Mouse (Mus musculus): ENCODE measurements around the gene Cdk15. TPM values are rescaled to one million over a fixed set of nuclear protein-coding genes. Genes with fewer than 3 reads are reported as not detected.

The Cdk15 gene
- polyA plus RNA-seq, 1 experiment = 0.12 TPM

DNA sequence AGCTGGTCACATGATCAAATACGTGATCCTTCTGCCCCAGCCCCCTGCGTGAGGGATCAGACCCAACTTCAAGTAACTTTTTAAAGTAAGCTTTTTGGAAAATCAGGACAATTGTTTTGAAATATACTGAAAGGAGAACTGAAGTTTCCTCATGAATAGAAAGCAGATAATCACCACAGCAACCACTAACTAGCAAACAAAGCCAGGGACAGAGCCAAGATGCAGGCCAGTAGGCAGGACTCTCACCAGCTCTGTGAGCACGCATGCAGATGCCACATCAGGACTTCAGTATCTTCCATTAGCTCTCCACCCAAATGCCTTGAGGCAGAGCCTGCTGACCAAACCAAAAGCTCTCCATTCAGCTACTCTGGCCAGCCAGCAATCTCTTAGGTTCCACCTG is 135.0 kb downstream of the Cdk15 start:
- Histone ChIP-seq H3K4me1 (replicated peaks; ENCODE audit: control insufficient read depth, insufficient read depth, low read length) (no peaks in the 10 kb centered on the region), H3K36me3 (ENCODE audit: control insufficient read depth, insufficient read depth, low read length) (no peaks in the 10 kb centered on the region), H3K27me3 (ENCODE audit: control insufficient read depth, insufficient read depth, low read length) (no peaks in the 10 kb centered on the region), H3K27ac (ENCODE audit: control insufficient read depth, insufficient read depth, low read length) (no peak overlapping the region), H3K4me3 (ENCODE audit: control insufficient read depth, insufficient read depth, low read length) (no peak overlapping the region)
- 91% methylated on average over 3 of the region's 3 CpGs for WGBS
- DNase-seq = no peak
- TF ChIP-seq POLR2A (IDR thresholded peaks at IDR 0.05; ENCODE audit: control insufficient read depth, extremely low read depth, insufficient read depth, low read length, poor library complexity) (no peak), CTCF (IDR thresholded peaks at IDR 0.05; ENCODE audit: borderline replicate concordance, control insufficient read depth, extremely low read depth, insufficient read depth, low read length, poor library complexity) (no peak)

DNA sequence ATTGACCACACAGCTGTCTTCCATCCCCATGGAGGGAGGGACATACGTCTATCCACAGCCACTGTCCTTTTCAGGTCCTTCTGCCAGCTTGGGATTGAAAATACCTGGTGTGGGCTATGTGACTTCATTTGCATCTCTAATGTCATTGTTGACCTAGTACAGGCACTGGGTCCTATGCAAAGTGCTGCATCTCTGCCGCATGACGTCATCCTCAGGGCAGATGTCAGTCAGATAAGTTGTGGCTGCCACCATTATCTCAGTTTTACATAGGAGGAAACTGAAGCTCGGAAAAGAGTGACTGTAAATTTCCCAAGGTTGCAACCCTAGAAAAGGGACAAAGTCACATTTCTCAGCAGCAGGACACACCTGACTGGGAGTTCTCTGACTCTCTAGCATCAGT is 137.4 kb downstream of the Cdk15 start:
- DNase-seq = no peak
- WGBS = 89% methylated on average over 4 of the region's 4 CpGs
- H3K4me3 ChIP-seq (ENCODE audit: control insufficient read depth, insufficient read depth, low read length) = no peak overlapping the region
- no peaks in the 10 kb centered on the region for H3K27me3 ChIP-seq (ENCODE audit: control insufficient read depth, insufficient read depth, low read length)
- no peaks in the 10 kb centered on the region for H3K4me1 ChIP-seq (replicated peaks; ENCODE audit: control insufficient read depth, insufficient read depth, low read length)
- H3K27ac ChIP-seq (ENCODE audit: control insufficient read depth, insufficient read depth, low read length) = no peak overlapping the region
- H3K36me3 ChIP-seq (ENCODE audit: control insufficient read depth, insufficient read depth, low read length) = no peaks in the 10 kb centered on the region
- no peak for TF ChIP-seq POLR2A (IDR thresholded peaks at IDR 0.05; ENCODE audit: control insufficient read depth, extremely low read depth, insufficient read depth, low read length, poor library complexity)
- TF ChIP-seq CTCF (IDR thresholded peaks at IDR 0.05; ENCODE audit: borderline replicate concordance, control insufficient read depth, extremely low read depth, insufficient read depth, low read length, poor library complexity) = no peak

GRCm38 (mm10) chr1:59394616-59395015 is 137.9 kb downstream of the Cdk15 start:
- no peaks in the 10 kb centered on the region for H3K4me1 ChIP-seq (replicated peaks; ENCODE audit: control insufficient read depth, insufficient read depth, low read length)
- H3K4me3 ChIP-seq (ENCODE audit: control insufficient read depth, insufficient read depth, low read length) = no peak overlapping the region
- H3K36me3 ChIP-seq (ENCODE audit: control insufficient read depth, insufficient read depth, low read length) = no peaks in the 10 kb centered on the region
- no peak overlapping the region for H3K27ac ChIP-seq (ENCODE audit: control insufficient read depth, insufficient read depth, low read length)
- WGBS = 86% methylated on average over 6 of the region's 6 CpGs
- TF ChIP-seq POLR2A (IDR thresholded peaks at IDR 0.05; ENCODE audit: control insufficient read depth, extremely low read depth, insufficient read depth, low read length, poor library complexity) (no peak), CTCF (IDR thresholded peaks at IDR 0.05; ENCODE audit: borderline replicate concordance, control insufficient read depth, extremely low read depth, insufficient read depth, low read length, poor library complexity) (no peak)
- no peak for DNase-seq
- H3K27me3 ChIP-seq (ENCODE audit: control insufficient read depth, insufficient read depth, low read length) = no peaks in the 10 kb centered on the region

DNA sequence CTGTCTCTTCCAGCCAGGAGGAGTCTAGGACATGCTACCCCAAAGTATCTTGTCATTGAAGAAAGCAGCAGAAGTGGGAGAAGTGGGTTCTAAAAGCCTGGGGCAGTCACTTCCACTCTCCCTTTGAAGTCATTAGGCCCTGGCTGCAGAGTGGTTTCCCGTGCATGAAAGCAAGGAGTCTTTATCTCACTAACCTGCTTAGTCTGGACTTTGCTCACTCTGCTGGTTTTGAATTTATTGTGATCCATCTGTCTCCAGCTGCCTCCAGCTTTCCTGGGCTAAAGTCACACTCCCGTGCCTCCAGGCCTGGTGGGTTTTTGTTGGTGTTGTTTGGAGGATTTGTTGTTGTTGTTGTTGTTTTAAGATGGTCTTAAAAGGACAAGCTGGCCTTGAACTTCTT is 139.3 kb downstream of the Cdk15 start:
- DNase-seq = no peak
- 69% methylated on average over 2 of the region's 2 CpGs for WGBS
- Histone ChIP-seq H3K4me1 (replicated peaks; ENCODE audit: control insufficient read depth, insufficient read depth, low read length) (no peaks in the 10 kb centered on the region), H3K4me3 (ENCODE audit: control insufficient read depth, insufficient read depth, low read length) (no peak overlapping the region), H3K27ac (ENCODE audit: control insufficient read depth, insufficient read depth, low read length) (no peak overlapping the region), H3K27me3 (ENCODE audit: control insufficient read depth, insufficient read depth, low read length) (no peaks in the 10 kb centered on the region), H3K36me3 (ENCODE audit: control insufficient read depth, insufficient read depth, low read length) (no peaks in the 10 kb centered on the region)
- TF ChIP-seq CTCF (IDR thresholded peaks at IDR 0.05; ENCODE audit: borderline replicate concordance, control insufficient read depth, extremely low read depth, insufficient read depth, low read length, poor library complexity) (no peak), POLR2A (IDR thresholded peaks at IDR 0.05; ENCODE audit: control insufficient read depth, extremely low read depth, insufficient read depth, low read length, poor library complexity) (no peak)

GRCm38 (mm10) chr1:59399554-59400325 is 143.0 kb downstream of the Cdk15 start:
- Histone ChIP-seq H3K27ac (ENCODE audit: control insufficient read depth, insufficient read depth, low read length) (no peak overlapping the region), H3K27me3 (ENCODE audit: control insufficient read depth, insufficient read depth, low read length) (no peaks in the 10 kb centered on the region), H3K36me3 (ENCODE audit: control insufficient read depth, insufficient read depth, low read length) (no peaks in the 10 kb centered on the region), H3K4me3 (ENCODE audit: control insufficient read depth, insufficient read depth, low read length) (no peak overlapping the region), H3K4me1 (replicated peaks; ENCODE audit: control insufficient read depth, insufficient read depth, low read length) (no peaks in the 10 kb centered on the region)
- 82% methylated on average over 2 of the region's 2 CpGs for WGBS
- no peak for TF ChIP-seq CTCF (IDR thresholded peaks at IDR 0.05; ENCODE audit: borderline replicate concordance, control insufficient read depth, extremely low read depth, insufficient read depth, low read length, poor library complexity)
- no peak for TF ChIP-seq POLR2A (IDR thresholded peaks at IDR 0.05; ENCODE audit: control insufficient read depth, extremely low read depth, insufficient read depth, low read length, poor library complexity)
- DNase-seq = no peak

DNA sequence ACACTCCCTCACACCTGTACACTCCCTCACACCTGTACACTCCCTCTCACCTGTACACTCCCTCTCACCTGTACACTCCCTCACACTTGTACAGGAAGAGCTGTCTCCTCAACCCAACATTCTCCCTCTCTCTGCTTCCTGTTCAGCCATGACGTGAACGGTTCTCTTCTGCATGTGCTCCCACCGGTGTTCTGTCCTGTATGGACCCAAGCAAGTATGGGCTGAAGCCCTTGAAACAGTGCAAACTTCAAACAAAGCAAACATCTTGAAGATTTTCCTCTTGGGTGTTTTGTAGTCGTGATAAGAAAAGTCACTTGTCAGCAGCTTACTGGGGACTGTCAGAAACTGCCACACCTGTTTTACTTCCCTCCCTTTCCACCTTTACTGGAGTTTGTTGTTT is 144.5 kb downstream of the Cdk15 start:
- Histone ChIP-seq H3K27ac (ENCODE audit: control insufficient read depth, insufficient read depth, low read length) (no peak overlapping the region), H3K27me3 (ENCODE audit: control insufficient read depth, insufficient read depth, low read length) (no peaks in the 10 kb centered on the region), H3K36me3 (ENCODE audit: control insufficient read depth, insufficient read depth, low read length) (no peaks in the 10 kb centered on the region), H3K4me1 (replicated peaks; ENCODE audit: control insufficient read depth, insufficient read depth, low read length) (no peaks in the 10 kb centered on the region), H3K4me3 (ENCODE audit: control insufficient read depth, insufficient read depth, low read length) (no peak overlapping the region)
- WGBS = 72% methylated on average over 4 of the region's 4 CpGs
- TF ChIP-seq POLR2A (IDR thresholded peaks at IDR 0.05; ENCODE audit: control insufficient read depth, extremely low read depth, insufficient read depth, low read length, poor library complexity) = no peak
- no peak for TF ChIP-seq CTCF (IDR thresholded peaks at IDR 0.05; ENCODE audit: borderline replicate concordance, control insufficient read depth, extremely low read depth, insufficient read depth, low read length, poor library complexity)
- DNase-seq = no peak

Other genes with a start within 250 kb of the Cdk15 start
- not detected in 2 replicates for gene C2cd6, start 162.0 kb upstream of the Cdk15 start, polyA plus RNA-seq (2012; rRNA removed)
- 2.3 and 3.6 TPM in 2 replicates for gene Tmem237, start 136.5 kb upstream of the Cdk15 start, polyA plus RNA-seq (2012; rRNA removed)
- gene Mpp4, start 93.5 kb upstream of the Cdk15 start, polyA plus RNA-seq (2012; rRNA removed) = 9.8 and 11.5 TPM in 2 replicates
- gene Als2, start 19.7 kb upstream of the Cdk15 start, polyA plus RNA-seq (2012; rRNA removed) = 15.9 and 18.6 TPM in 2 replicates
- 11.4 and 12.2 TPM in 2 replicates for gene Fzd7, start 225.5 kb downstream of the Cdk15 start, polyA plus RNA-seq (2012; rRNA removed)